Mouse (Mus musculus): ENCODE results near the gene Ankrd34a. TPM values are rescaled to one million over a fixed set of nuclear protein-coding genes. Genes with fewer than 3 reads are reported as not detected.
"Not testable (repeated sequence)": the region's sequence is repeated elsewhere in the genome, so short reads cannot be mapped to it uniquely, and the experiment has no call there.

Gene Ankrd34a
- total RNA-seq, 2 experiments from 2014 or later = 0.41 to 0.92 TPM

DNA sequence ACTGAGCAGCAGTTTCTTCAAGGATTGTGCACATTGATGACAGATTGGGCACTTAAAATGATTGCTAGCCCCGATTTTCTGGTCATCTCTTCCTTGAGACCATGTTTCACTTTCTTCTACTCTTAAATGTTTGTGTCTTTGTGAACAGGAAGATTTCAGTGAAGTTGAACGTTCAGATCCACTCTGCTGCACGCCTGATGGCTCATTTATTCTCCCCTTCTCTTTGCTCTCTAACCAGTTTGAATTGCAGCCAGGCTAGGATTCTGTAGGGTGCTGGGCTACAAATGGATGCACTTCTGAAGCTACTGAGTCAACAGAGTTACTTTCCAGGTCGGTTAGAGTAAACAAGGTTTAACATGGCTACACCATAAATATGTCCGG is 6.3 kb downstream of the Ankrd34a start:
- H3K27ac ChIP-seq = peak overlapping the region; percentile 89
- intact Hi-C loops (cut with DNase I) = no loop called here
- DNase-seq = no peak
- peak overlapping the region; percentile 90 for H3K4me3 ChIP-seq
- TF ChIP-seq CTCF (IDR thresholded peaks at IDR 0.05) = no peak

DNA sequence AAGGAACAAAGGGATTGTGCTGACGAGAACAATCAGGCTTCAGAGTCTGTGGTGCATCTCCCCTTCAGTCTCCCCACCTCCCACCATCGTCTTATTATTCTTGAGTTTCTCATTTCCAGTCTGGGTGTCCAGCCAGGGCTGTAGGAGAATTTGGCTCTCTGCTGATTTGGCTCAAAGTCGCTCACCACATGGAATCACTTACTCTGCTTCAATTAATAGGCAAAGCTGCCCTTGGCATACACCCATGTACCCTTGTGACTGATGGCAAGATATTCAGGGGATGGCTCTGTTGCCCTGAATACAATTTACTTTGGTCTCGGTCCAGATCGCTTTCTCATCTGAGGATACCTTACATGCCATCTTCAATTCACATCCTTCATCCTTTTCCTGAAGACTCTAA is 6.9 kb downstream of the Ankrd34a start:
- no peak for DNase-seq
- intact Hi-C loops (cut with DNase I) = no loop called here
- Histone ChIP-seq H3K4me3 (peak overlapping the region; percentile 90), H3K27ac (peak overlapping the region; percentile 89)
- TF ChIP-seq CTCF (IDR thresholded peaks at IDR 0.05) = no peak

DNA sequence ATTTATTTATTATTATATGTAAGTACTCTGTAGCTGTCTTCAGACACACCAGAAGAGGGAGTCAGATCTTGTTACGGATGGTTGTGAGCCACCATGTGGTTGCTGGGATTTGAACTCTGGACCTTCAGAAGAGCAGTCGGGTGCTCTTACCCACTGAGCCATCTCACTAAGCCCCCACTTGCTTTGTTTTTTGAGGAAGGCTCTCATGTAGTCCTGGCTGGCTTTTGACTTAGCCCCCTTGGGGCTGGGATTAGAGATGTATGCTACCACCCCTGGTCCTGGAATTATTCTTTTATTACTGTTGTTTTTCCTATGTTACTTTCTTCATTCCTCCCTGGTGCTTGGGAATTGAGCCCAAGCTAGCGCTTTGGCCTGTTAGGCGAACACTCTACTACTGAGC is 9.6 kb downstream of the Ankrd34a start:
- intact Hi-C loops (cut with DNase I); DNase-seq; H3K4me3 ChIP-seq; H3K27ac ChIP-seq: not testable (repeated sequence)

DNA sequence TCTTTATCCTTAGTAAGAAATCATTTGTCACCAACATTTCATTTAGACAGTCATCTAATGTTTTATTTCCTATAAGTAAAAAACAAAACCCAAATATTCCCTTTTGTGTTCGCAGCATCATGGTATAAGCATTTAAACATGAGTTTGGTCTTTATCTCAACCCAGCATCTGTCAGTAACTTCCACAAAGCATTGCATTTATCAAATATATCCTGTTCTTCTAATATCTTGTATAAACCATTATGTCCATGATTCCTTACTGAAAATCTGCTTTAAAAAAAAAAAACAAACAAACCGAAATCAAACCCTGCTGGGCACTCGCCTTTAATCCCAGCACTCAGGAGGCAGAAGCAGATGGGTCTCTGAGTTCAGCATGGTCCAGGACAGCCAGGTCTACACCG is 10.2 kb downstream of the Ankrd34a start:
- no peak overlapping the region for H3K27ac ChIP-seq
- TF ChIP-seq CTCF (IDR thresholded peaks at IDR 0.05) = no peak
- no peak for DNase-seq
- H3K4me3 ChIP-seq = no peak overlapping the region
- intact Hi-C loops (cut with DNase I) = no loop called here

DNA sequence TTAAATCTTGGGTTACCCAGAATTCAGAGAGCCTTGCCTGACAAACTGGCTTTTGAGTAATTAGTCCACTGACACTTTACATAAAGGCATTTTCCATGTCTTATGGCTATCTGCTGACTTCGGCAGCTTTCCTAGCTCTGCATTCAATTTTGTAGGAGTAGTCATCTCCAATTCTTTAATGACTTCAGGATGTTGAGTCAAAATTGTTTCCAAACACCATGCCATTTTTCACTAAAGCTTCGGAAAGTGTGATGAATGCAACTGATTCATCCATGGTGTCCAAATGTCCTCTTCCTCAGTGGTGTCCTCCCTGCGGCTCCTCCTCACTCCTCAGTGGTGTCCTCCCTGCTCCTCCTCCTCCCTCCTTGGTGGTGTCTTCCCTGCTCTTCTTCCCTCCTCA is 21.5 kb downstream of the Ankrd34a start:
- Histone ChIP-seq H3K27ac (no peak overlapping the region), H3K4me3 (no peak overlapping the region)
- TF ChIP-seq CTCF (IDR thresholded peaks at IDR 0.05) = no peak
- intact Hi-C loops (cut with DNase I) = no loop called here
- no peak for DNase-seq

DNA sequence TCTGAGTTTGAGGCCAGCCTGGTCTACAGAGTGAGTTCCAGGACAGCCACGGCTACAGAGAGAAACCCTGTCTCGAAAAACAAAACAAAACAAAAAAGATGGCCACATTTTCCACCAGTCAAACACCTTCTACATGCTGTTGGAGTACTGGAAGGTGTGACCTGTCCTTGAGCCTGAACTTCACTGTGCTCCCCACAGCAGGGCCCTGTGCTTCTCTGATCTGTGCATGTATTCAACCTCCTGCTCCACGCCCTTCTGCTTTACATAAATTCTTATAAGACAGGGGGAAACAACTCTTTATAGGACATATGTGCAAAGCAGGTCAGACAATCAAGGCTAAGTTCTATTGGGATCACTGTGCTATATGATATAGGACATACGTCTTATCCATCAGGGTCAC is 26.8 kb downstream of the Ankrd34a start:
- intact Hi-C loops (cut with DNase I) = no loop called here
- H3K4me3 ChIP-seq = no peak overlapping the region
- TF ChIP-seq CTCF (IDR thresholded peaks at IDR 0.05) = no peak
- no peak for DNase-seq
- no peak overlapping the region for H3K27ac ChIP-seq

DNA sequence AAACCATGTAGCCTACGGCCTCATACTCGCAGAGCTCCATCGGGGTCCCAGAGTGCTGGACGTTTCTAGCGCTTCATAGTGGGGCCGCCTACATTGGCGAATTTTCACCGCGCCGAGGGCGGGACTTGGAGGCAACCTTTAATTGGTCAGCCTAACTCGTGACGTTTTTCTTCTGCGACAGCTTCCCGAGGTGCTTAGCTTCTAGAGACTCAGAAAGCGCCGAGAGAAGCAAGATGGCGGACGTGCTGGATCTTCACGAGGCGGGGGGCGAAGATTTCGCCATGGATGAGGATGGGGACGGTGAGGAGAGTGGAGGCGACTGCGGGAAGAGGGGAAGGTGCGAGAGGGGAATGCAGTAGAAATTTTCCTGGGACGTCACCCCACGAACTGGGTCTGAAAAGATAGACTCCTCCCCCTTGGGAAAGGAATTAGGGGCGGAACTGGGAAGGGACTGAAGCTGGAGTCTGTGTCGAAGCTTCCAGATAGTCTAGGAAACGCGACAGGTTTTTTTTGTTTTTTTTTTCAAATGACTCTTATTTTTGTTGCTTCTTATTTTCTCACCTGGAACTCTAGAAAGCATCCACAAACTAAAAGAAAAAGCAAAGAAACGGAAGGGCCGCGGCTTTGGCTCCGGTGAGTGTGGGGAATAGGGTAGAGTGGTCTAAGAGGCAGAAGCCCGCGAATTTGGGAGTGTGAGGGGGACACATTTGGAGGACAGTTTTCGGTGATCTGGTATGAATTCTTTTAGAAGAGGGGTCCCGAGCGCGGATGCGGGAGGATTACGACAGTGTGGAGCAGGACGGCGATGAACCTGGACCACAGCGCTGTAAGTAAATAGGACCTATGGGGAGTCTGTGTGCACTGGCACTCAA is 33.5 kb downstream of the Ankrd34a start, which contains the start of gene Rbm8a:
Gene Rbm8a (plus strand): TSS at position 205 of the 872 bp plus-strand sequence.
- H3K4me3 ChIP-seq = peak within 1 kb of the TSS; percentile 82
- TF ChIP-seq CTCF (IDR thresholded peaks at IDR 0.05) = no peak
- intact Hi-C loops (cut with DNase I) = loop anchor here (2.0 kb wide), 1 partner anchor 29 kb away; the partner anchor contains the start of gene Lix1l
- peak; percentile 96 for DNase-seq
- peak within 1 kb of the TSS; percentile 92 for H3K27ac ChIP-seq

DNA sequence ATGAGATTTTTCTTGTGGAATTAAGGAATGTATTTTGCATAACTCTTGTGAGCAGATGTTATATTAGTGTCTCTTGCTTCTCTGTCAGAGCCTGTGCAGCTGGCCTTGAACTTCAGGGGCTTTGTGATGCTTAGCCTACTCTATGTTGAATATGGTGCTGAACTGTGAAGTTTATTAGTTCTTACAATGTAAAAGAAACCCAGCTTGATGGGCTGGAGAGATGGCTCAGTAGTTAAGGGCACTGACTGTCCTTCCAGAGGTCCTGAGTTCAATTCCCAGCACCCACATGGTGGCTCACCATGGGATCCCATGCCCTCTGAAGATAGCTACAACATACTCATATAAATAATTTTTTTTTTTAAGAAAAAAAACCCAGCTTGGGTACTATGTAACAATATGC is 35.6 kb downstream of the Ankrd34a start:
- Histone ChIP-seq H3K27ac (no peak overlapping the region), H3K4me3 (no peak overlapping the region)
- no peak for TF ChIP-seq CTCF (IDR thresholded peaks at IDR 0.05)
- no peak for DNase-seq
- intact Hi-C loops (cut with DNase I) = no loop called here

DNA sequence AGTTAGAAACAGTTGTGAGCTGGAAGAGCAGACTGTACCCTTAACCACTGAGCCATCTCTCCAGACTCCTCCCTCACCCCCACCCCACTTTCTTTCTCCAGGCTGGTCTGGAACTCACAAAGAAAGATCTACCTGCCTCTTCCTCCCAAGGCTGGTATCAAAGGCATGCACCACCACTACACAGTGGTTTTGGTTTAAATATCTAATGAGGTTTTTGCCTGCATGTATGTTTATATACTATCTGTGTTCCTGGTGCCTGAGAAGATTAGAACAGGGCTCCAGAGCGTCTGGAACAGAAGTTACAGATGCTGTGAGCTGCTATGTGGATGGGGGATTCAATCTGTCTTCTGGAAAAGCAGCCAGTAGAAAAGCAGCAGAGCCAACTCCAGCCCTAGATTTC is 37.6 kb downstream of the Ankrd34a start:
- TF ChIP-seq CTCF (IDR thresholded peaks at IDR 0.05) = no peak
- H3K4me3 ChIP-seq = no peak overlapping the region
- no peak overlapping the region for H3K27ac ChIP-seq
- intact Hi-C loops (cut with DNase I) = no loop called here
- no peak for DNase-seq

DNA sequence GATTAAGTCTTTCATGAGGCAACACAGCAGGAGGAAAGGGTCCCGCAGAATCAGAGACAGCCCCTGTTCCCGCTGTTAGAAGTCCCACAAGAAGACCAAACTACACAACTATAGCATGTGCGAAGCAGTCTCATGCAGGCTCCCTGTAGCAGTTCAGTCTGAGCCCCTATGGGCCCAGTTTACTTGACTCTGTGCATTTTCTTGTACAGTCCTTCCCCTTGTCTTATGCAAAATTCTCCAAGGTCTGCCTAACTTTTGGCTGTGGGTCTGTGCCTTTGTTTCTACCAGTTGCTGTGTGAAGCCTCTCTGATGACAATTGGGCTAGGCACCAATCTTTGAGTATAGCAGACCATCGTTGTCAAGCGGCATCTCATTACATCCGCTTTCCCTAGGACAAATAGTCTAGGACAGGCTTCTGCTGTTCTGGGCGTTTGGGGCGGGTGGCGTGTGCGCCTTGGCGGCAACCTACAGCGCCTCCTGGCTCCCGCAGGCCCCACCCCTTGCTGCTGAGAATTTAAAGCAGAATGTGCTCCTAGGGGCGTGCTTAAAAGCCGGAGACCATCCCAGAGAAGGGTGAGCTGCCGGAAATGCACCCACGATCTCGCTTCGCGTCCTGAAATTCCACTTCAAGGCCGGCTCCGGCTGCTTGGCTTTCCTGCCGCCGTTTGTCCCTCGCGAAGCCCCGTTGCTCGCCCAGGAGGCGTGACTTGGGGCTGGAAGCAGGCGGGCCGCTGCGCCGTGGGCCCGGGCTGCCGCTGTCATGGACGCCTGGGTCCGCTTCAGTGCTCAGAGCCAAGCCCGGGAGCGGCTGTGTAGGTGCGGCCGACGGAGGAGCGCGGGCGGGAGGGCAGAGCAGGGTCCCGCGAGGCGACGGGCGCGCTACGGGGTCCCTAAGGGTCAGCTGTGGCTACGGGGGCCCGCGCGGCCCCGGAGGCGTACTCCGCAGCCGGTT is 38.8 kb downstream of the Ankrd34a start, which contains the start of the genes Pex11b and Gm42957:
Gene Pex11b (plus strand): TSS at position 449 of the 952 bp plus-strand sequence.
Gene Gm42957 (plus strand): TSS at position 547 of the 952 bp plus-strand sequence.
- Histone ChIP-seq H3K4me3 (peak within 1 kb of the TSS; percentile 85), H3K27ac (peak within 1 kb of the TSS; percentile 95)
- peak; percentile 92 for DNase-seq
- intact Hi-C loops (cut with DNase I) = no loop called here
- TF ChIP-seq CTCF (IDR thresholded peaks at IDR 0.05) = peak; percentile 63

DNA sequence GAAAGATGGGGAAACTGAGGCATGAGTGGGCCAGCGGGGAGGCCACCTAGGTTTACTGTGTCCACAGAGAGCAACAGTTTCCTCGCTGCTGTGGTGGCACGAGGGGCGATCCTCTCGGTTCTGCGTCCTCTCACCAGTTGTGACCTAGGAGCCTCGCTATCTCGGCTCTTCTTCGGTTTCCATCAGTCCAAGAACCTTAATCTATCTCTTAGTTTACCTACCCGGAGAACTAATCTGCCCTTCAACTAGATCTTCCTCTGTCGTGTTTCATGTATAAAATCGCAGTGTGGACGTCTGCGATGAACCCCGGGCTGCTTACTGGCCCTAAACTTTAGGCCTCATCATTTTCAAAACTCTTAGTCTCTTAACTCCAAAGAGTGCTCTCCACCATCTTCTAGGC is 39.5 kb downstream of the Ankrd34a start:
- Histone ChIP-seq H3K4me3 (peak overlapping the region; percentile 85), H3K27ac (peak overlapping the region; percentile 95)
- DNase-seq = no peak
- TF ChIP-seq CTCF (IDR thresholded peaks at IDR 0.05) = no peak
- intact Hi-C loops (cut with DNase I) = no loop called here

DNA sequence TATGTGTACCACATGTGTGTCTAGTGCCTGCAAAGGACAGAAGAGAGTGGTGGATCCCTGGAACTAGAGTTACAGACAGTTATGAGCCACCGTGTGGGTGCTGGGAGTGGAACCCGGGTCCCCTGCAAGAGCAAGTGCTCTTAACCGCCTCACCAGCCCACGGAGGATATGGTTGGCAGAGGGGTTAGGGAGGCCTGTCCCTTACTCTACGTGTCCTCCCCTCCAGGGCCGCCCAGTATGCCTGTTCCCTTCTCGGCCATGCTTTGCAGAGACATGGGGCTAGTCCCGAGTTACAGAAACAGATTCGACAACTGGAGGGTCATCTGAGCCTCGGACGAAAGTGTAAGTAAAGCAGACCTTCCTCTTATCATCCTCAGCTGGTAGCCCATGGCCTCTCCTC is 40.0 kb downstream of the Ankrd34a start:
- DNase-seq = no peak
- intact Hi-C loops (cut with DNase I) = no loop called here
- peak overlapping the region; percentile 95 for H3K27ac ChIP-seq
- H3K4me3 ChIP-seq = peak overlapping the region; percentile 85
- no peak for TF ChIP-seq CTCF (IDR thresholded peaks at IDR 0.05)

DNA sequence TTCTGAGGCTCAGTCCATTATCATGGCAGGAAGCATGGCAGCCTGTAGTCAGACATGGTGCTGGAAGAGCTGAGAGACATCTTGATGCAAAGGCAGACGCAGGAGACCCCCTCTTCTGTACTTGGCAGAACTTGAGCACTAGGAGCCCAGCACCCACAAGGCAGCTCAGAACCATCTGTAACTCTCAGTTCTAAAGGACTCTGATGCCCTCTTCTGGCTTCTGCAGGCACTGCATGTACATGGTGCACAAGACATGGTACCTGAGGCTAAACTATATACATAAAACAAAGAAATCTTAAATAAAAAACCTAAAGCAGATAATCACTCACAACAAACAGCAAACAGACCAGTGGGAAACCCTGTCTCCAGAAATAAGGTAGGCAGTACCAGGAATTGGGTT is 42.8 kb downstream of the Ankrd34a start:
- DNase-seq = peak; percentile 68
- peak; percentile 86 for TF ChIP-seq CTCF (IDR thresholded peaks at IDR 0.05)
- Histone ChIP-seq H3K27ac (no peak overlapping the region), H3K4me3 (no peak overlapping the region)
- intact Hi-C loops (cut with DNase I) = loop anchor here (2.0 kb wide), 1 partner anchor 58 kb away; no protein-coding TSS in a partner anchor

Data from gastrocnemius, adult 2 months (tissue).